Mouse (Mus musculus) megakaryocyte progenitor cell, adult 5-6 weeks (primary cell): ENCODE data around the gene B3gnt3. TPM values are rescaled to one million over a fixed set of nuclear protein-coding genes. Genes with fewer than 3 reads are reported as not detected.
A peak's percentile ranks its signal among the peaks of the same experiment; 100 is the strongest.

Experiments used
- ATAC-seq: replicated peaks from 2 replicates; pipeline ENCODE4 v1.8.0; 2016; ENCODE audit warnings: mild to moderate bottlenecking, moderate TSS enrichment, inconsistent platforms; ENCODE audit not compliant: poor library complexity
- total RNA-seq, 2 experiments: library from RNA; stranded (forward) in 1 of 2; stranded (reverse) in 1 of 2; fragments of 157-497, 149-512 nt in 1 of 2; fragments of 200-1000 nt in 1 of 2; gene quantifications; 2 replicates each; pipeline versions ENCODE4 v1.2.3 to v1.2.4; 2015 to 2017

Gene B3gnt3
- total RNA-seq, 2 experiments from 2014 or later, result 0.12 to 0.54 TPM

DNA sequence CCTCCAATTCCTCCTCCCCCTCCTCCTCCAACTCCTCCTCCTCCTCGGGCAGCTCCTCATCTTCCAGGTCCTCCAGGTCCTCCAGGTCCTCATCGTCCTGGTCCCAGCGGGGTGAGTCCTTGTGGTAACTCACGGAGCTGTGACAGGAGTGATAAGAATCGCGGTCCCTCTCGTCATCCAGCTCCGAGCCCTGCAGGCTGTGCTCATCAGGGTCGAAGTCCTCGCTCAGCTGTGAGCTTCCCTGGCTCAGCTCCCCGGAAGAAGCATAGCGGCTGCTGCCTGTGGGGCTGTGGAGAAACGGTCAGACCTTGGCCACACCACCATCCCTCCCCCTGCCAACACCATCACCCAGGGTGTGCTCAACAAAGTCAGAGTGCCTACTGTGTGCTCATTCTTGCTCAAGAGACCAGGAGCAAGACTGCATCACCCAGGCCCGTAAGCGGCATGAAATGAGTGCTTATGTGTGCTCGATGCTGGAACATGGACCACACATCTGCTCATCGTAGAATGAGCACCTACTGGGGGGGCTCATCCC, 43.0 kb downstream of the B3gnt3 start:
- ATAC-seq, result 0 out of 2 replicates have a peak, but pooled peaks have one; percentile 7

DNA sequence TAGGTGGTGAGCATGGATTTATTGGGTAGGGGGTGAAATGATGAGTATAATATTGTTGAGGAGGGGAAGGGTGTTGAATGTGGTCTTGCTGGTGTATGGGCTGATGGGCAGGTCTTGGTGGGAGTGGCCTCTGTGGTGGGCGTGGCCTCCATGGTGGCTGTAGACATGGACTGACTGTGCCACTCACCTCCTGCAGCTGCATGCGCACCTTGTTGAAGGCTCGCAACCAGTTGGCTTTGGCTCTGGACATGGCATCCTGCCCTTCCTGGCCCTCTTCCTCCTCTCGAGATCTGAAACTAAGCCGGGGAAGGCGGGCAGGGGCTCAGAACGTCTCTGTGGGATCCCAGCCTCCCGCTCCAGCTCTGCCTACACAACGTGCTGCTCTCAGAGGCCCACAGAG, 43.8 kb downstream of the B3gnt3 start:
- ATAC-seq, result peak; percentile 20; the same call in 1 of the 2 replicates

DNA sequence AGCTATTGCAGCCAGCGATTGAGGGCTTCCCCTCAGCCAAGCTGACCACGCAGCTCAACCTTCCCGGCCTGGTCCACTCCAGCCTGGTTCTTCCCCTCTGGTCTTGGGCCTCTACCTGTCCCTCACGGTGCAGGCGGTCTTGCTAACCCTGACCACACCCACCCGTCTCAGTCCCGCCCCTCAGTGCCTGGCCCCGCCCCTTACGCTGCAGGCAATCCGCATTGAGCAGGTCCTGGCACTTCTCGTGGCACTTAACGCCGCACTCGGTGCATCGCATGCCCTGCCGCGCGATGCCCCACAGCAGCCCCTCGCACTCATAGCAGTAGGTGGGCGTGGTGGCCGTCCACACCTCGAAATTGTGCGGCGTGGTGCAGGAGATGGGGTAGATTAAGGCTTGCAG, 47.0 kb downstream of the B3gnt3 start:
- peak; percentile 83 for ATAC-seq

GRCm38 (mm10) chr8:71645510-71645909, 56.1 kb downstream of the B3gnt3 start:
- no peak for ATAC-seq

Other genes with a start within 250 kb of the B3gnt3 start
- gene Abhd8, start 238.1 kb downstream of the B3gnt3 start, total RNA-seq (2015), result 2.3 and 3.1 TPM in 2 replicates
- gene Abhd8, start 238.1 kb downstream of the B3gnt3 start, total RNA-seq (2017), result 8.2 and 8.3 TPM in 2 replicates
- gene Mrpl34, start 236.8 kb downstream of the B3gnt3 start, total RNA-seq (2015), result 60.0 and 66.1 TPM in 2 replicates
- 50.2 and 53.6 TPM in 2 replicates for gene Mrpl34, start 236.8 kb downstream of the B3gnt3 start, total RNA-seq (2017)
- gene Dda1, start 232.6 kb downstream of the B3gnt3 start, total RNA-seq (2015), result 32.3 and 37.0 TPM in 2 replicates
- gene Dda1, start 232.6 kb downstream of the B3gnt3 start, total RNA-seq (2017), result 14.1 and 14.7 TPM in 2 replicates
- 0.22 and 0.64 TPM in 2 replicates for gene Ano8, start 215.8 kb downstream of the B3gnt3 start, total RNA-seq (2015)
- gene Ano8, start 215.8 kb downstream of the B3gnt3 start, total RNA-seq (2017), result 3.1 and 3.6 TPM in 2 replicates
- gene Gtpbp3, start 213.7 kb downstream of the B3gnt3 start, total RNA-seq (2015), result 5.9 TPM in 2 replicates
- 23.4 and 26.5 TPM in 2 replicates for gene Gtpbp3, start 213.7 kb downstream of the B3gnt3 start, total RNA-seq (2017)
- gene Plvap, start 190.0 kb downstream of the B3gnt3 start, total RNA-seq (2015), result 0.67 and 0.76 TPM in 2 replicates
- 0.71 and 2.7 TPM in 2 replicates for gene Plvap, start 190.0 kb downstream of the B3gnt3 start, total RNA-seq (2017)
- gene Ccdc194, start 176.1 kb downstream of the B3gnt3 start, total RNA-seq (2015), result 0.07 TPM in 1 of 2 replicates, not detected in the other
- not detected in 2 replicates for gene Ccdc194, start 176.1 kb downstream of the B3gnt3 start, total RNA-seq (2017)
- 11.3 and 15.7 TPM in 2 replicates for gene Bst2, start 164.3 kb downstream of the B3gnt3 start, total RNA-seq (2015)
- gene Bst2, start 164.3 kb downstream of the B3gnt3 start, total RNA-seq (2017), result 50.9 and 62.2 TPM in 2 replicates
- gene Mvb12a, start 158.9 kb downstream of the B3gnt3 start, total RNA-seq (2015), result 45.4 and 49.8 TPM in 2 replicates
- 65.6 and 76.6 TPM in 2 replicates for gene Mvb12a, start 158.9 kb downstream of the B3gnt3 start, total RNA-seq (2017)
- gene Tmem221, start 142.9 kb downstream of the B3gnt3 start, total RNA-seq (2015), result 0.17 TPM in 1 of 2 replicates, not detected in the other
- not detected in 2 replicates for gene Tmem221, start 142.9 kb downstream of the B3gnt3 start, total RNA-seq (2017)
- not detected in 2 replicates for gene Nxnl1, start 135.2 kb downstream of the B3gnt3 start, total RNA-seq (2015)
- gene Nxnl1, start 135.2 kb downstream of the B3gnt3 start, total RNA-seq (2017), result not detected in 2 replicates
- gene Slc27a1, start 132.9 kb downstream of the B3gnt3 start, total RNA-seq (2015), result 3.6 TPM in 2 replicates
- gene Slc27a1, start 132.9 kb downstream of the B3gnt3 start, total RNA-seq (2017), result 3.5 and 3.8 TPM in 2 replicates
- gene Pgls, start 109.6 kb downstream of the B3gnt3 start, total RNA-seq (2015), result 116 and 134 TPM in 2 replicates
- 128 and 131 TPM in 2 replicates for gene Pgls, start 109.6 kb downstream of the B3gnt3 start, total RNA-seq (2017)
- gene Fam129c, start 104.1 kb downstream of the B3gnt3 start, total RNA-seq (2015), result 6.5 and 10.2 TPM in 2 replicates
- 1.00 and 5.3 TPM in 2 replicates for gene Fam129c, start 104.1 kb downstream of the B3gnt3 start, total RNA-seq (2017)
- 54.0 and 63.0 TPM in 2 replicates for gene Colgalt1, start 90.8 kb downstream of the B3gnt3 start, total RNA-seq (2015)
- gene Colgalt1, start 90.8 kb downstream of the B3gnt3 start, total RNA-seq (2017), result 62.0 and 67.2 TPM in 2 replicates
- 0.64 and 1.8 TPM in 2 replicates for gene Unc13a, start 30.0 kb downstream of the B3gnt3 start, total RNA-seq (2015)
- 0.79 and 0.98 TPM in 2 replicates for gene Unc13a, start 30.0 kb downstream of the B3gnt3 start, total RNA-seq (2017)
- gene Jak3, start 25.5 kb downstream of the B3gnt3 start, total RNA-seq (2015), result 9.3 and 11.8 TPM in 2 replicates
- gene Jak3, start 25.5 kb downstream of the B3gnt3 start, total RNA-seq (2017), result 7.7 and 9.9 TPM in 2 replicates
- gene Insl3, start 12.6 kb downstream of the B3gnt3 start, total RNA-seq (2015), result 7.1 and 7.2 TPM in 2 replicates
- 1.2 and 1.8 TPM in 2 replicates for gene Insl3, start 12.6 kb downstream of the B3gnt3 start, total RNA-seq (2017)
- 49.8 and 51.5 TPM in 2 replicates for gene Fcho1, start 23.9 kb upstream of the B3gnt3 start, total RNA-seq (2015)
- 83.6 and 91.1 TPM in 2 replicates for gene Fcho1, start 23.9 kb upstream of the B3gnt3 start, total RNA-seq (2017)
- 4.8 and 7.9 TPM in 2 replicates for gene Zfp709, start 180.2 kb upstream of the B3gnt3 start, total RNA-seq (2015)
- gene Zfp709, start 180.2 kb upstream of the B3gnt3 start, total RNA-seq (2017), result 7.6 and 10.5 TPM in 2 replicates
- gene Zfp882, start 206.8 kb upstream of the B3gnt3 start, total RNA-seq (2015), result 3.9 and 5.9 TPM in 2 replicates
- gene Zfp882, start 206.8 kb upstream of the B3gnt3 start, total RNA-seq (2017), result 5.2 and 7.0 TPM in 2 replicates
- gene Zfp617, start 206.8 kb upstream of the B3gnt3 start, total RNA-seq (2015), result 19.6 and 21.4 TPM in 2 replicates
- 9.7 and 12.6 TPM in 2 replicates for gene Zfp617, start 206.8 kb upstream of the B3gnt3 start, total RNA-seq (2017)
- gene Zfp961, start 249.2 kb upstream of the B3gnt3 start, total RNA-seq (2015), result 38.2 and 39.2 TPM in 2 replicates
- gene Zfp961, start 249.2 kb upstream of the B3gnt3 start, total RNA-seq (2017), result 16.1 and 27.8 TPM in 2 replicates